Mouse (Mus musculus) kidney, postnatal 0 days (tissue): ENCODE data around the gene Tmod1. TPM values are rescaled to one million over a fixed set of nuclear protein-coding genes. Genes with fewer than 3 reads are reported as not detected.

Experiments used
- ATAC-seq: fragments of 200-750 bp; cut with Nextera tagmentation; replicated peaks from 2 replicates; pipeline ENCODE4 v1.8.0; 2017; ENCODE audit warnings: low read depth, moderate number of reproducible peaks, moderate TSS enrichment, moderate library complexity; ENCODE audit not compliant: low FRiP score
- DNase-seq: peaks from one replicate; pipeline ENCODE4 v3.0.0-alpha.2; 2016; ENCODE audit warnings: low spot score
- H3K27ac ChIP-seq: fragments of 300-500 bp; sonication (generic); 2 replicates; pipeline ENCODE4 v1.5.1; 2014; ENCODE audit warnings: mild to moderate bottlenecking
- H3K27me3 ChIP-seq: fragments of 300-500 bp; sonication (generic); 2 replicates; pipeline ENCODE4 v1.6.1; 2014; ENCODE audit warnings: low read length, mixed read lengths; ENCODE audit not compliant: insufficient read depth
- H3K36me3 ChIP-seq: fragments of 300-500 bp; sonication (generic); 2 replicates; pipeline ENCODE4 v1.6.1; 2014; ENCODE audit warnings: low read length, mixed read lengths; ENCODE audit not compliant: insufficient read depth
- H3K4me1 ChIP-seq: fragments of 300-500 bp; sonication (generic); replicated peaks from 2 replicates; pipeline ENCODE4 v1.6.1; 2014; ENCODE audit warnings: antibody characterized with exemption, low read length, mixed read lengths; ENCODE audit not compliant: insufficient read depth
- H3K4me2 ChIP-seq: fragments of 300-500 bp; sonication (generic); 2 replicates; pipeline ENCODE4 v1.6.1; 2014; ENCODE audit warnings: mild to moderate bottlenecking, low read length, moderate library complexity, mixed read lengths
- H3K4me3 ChIP-seq: fragments of 300-500 bp; sonication (generic); replicated peaks from 2 replicates; pipeline ENCODE4 v1.5.1; 2014; ENCODE audit warnings: low read depth, low read length
- H3K9ac ChIP-seq: fragments of 300-500 bp; sonication (generic); 2 replicates; pipeline ENCODE4 v1.6.1; 2014; ENCODE audit warnings: low read depth, low read length
- H3K9me3 ChIP-seq: fragments of 300-500 bp; sonication (generic); replicated peaks from 2 replicates; pipeline ENCODE4 v1.6.1; 2016; ENCODE audit warnings: low read length, inconsistent platforms, mixed read lengths
- CTCF ChIP-seq: IDR thresholded peaks from 2 replicates; pipeline ENCODE4 v1.5.1; 2016; ENCODE audit warnings: antibody characterized with exemption, low read depth, mild to moderate bottlenecking, moderate library complexity
- WGBS: fragments of 180-500 bp; shearing (Covaris S2); extraction: QIAGEN DNeasy Blood & Tissue Kit; methylation state at CpG from one replicate; pipeline ENCODE4 v1.1.7; 2014; 5-methylcytosine and 5-hydroxymethylcytosine counted together
- polyA plus RNA-seq: library from polyadenylated mRNA; unstranded; fragments of >200 nt; fragmentation: Nextera tagmentation; extraction: Ambion mirVana; gene quantifications from 2 replicates; pipeline ENCODE4 v1.2.1, GENCODE M21; 2015

Gene Tmod1
- polyA plus RNA-seq, 1 experiment from 2014 or later: 5.5 TPM

- Histone ChIP-seq H3K9ac (no peak overlapping the region), H3K27ac (no peak overlapping the region), H3K36me3 (no peaks in the 10 kb centered on the region), H3K4me3 (no peak overlapping the region), H3K4me2 (no peak overlapping the region), H3K9me3 (no peaks in the 10 kb centered on the region), H3K27me3 (no peaks in the 10 kb centered on the region; the same call in 1 of the 2 replicates), H3K4me1 (no peaks in the 10 kb centered on the region)
- TF ChIP-seq CTCF: no peak
- 66% methylated on average over 4 of the region's 4 CpGs for WGBS
- DNase-seq: no peak
- ATAC-seq: no peak
Observed at GRCm38 (mm10) chr4:46047971-46048370, 9.2 kb downstream of the Tmod1 start.

- no peak for ATAC-seq
- no peak overlapping the region for H3K27ac ChIP-seq
Observed at GRCm38 (mm10) chr4:46048418-46048817, 9.7 kb downstream of the Tmod1 start.

GRCm38 (mm10) chr4:46053323-46054107, 14.8 kb downstream of the Tmod1 start:
- H3K4me2 ChIP-seq: no peak overlapping the region
- DNase-seq: peak; percentile 63
- H3K9me3 ChIP-seq: no peaks in the 10 kb centered on the region
- H3K9ac ChIP-seq: no peak overlapping the region
- WGBS: 69% methylated on average over 9 of the region's 9 CpGs
- no peak for TF ChIP-seq CTCF
- no peaks in the 10 kb centered on the region for H3K4me1 ChIP-seq
- no peaks in the 10 kb centered on the region for H3K36me3 ChIP-seq
- H3K27ac ChIP-seq: no peak overlapping the region
- no peaks in the 10 kb centered on the region for H3K27me3 ChIP-seq
- ATAC-seq: no peak
- H3K4me3 ChIP-seq: no peak overlapping the region

More at GRCm38 (mm10) chr4:46048418-46048817, 9.7 kb downstream of the Tmod1 start:
- Histone ChIP-seq H3K9ac (no peak overlapping the region), H3K36me3 (no peaks in the 10 kb centered on the region), H3K4me2 (no peak overlapping the region), H3K27me3 (no peaks in the 10 kb centered on the region; the same call in 1 of the 2 replicates), H3K4me3 (no peak overlapping the region), H3K9me3 (no peaks in the 10 kb centered on the region), H3K4me1 (no peaks in the 10 kb centered on the region)
- TF ChIP-seq CTCF: no peak
- 83% methylated on average over 7 of the region's 7 CpGs for WGBS
- DNase-seq: no peak

- Histone ChIP-seq H3K9me3 (no peaks in the 10 kb centered on the region), H3K27ac (no peak overlapping the region), H3K9ac (no peak overlapping the region), H3K27me3 (no peaks in the 10 kb centered on the region), H3K36me3 (no peaks in the 10 kb centered on the region), H3K4me3 (no peak overlapping the region), H3K4me1 (no peaks in the 10 kb centered on the region), H3K4me2 (no peak overlapping the region)
- WGBS: 73% methylated on average over 5 of the region's 5 CpGs
- ATAC-seq: no peak
- TF ChIP-seq CTCF: no peak
- DNase-seq: no peak
Observed at GRCm38 (mm10) chr4:46056163-46056562, 17.4 kb downstream of the Tmod1 start.

GRCm38 (mm10) chr4:46061259-46061962, 22.7 kb downstream of the Tmod1 start:
- no peak for ATAC-seq
- no peak overlapping the region for H3K9ac ChIP-seq
- no peaks in the 10 kb centered on the region for H3K36me3 ChIP-seq
- DNase-seq: no peak
- H3K4me2 ChIP-seq: no peak overlapping the region
- H3K9me3 ChIP-seq: no peaks in the 10 kb centered on the region
- 79% methylated on average over 12 of the region's 12 CpGs for WGBS
- no peak overlapping the region for H3K27ac ChIP-seq
- TF ChIP-seq CTCF: no peak
- no peaks in the 10 kb centered on the region for H3K27me3 ChIP-seq
- no peaks in the 10 kb centered on the region; the same call in 1 of the 2 replicates for H3K4me1 ChIP-seq
- no peak overlapping the region for H3K4me3 ChIP-seq

- Histone ChIP-seq H3K4me3 (no peak overlapping the region), H3K4me1 (no peaks in the 10 kb centered on the region; the same call in 1 of the 2 replicates), H3K36me3 (no peaks in the 10 kb centered on the region), H3K27me3 (no peaks in the 10 kb centered on the region), H3K9me3 (no peaks in the 10 kb centered on the region), H3K27ac (no peak overlapping the region), H3K4me2 (no peak overlapping the region), H3K9ac (no peak overlapping the region)
- DNase-seq (no peak), ATAC-seq (no peak)
- TF ChIP-seq CTCF: no peak
- 89% methylated on average over 4 of the region's 4 CpGs for WGBS
Observed at GRCm38 (mm10) chr4:46063841-46064240, 25.1 kb downstream of the Tmod1 start.
